Mouse (Mus musculus): ENCODE measurements around the gene Dedd2. TPM values are rescaled to one million over a fixed set of nuclear protein-coding genes. Genes with fewer than 3 reads are reported as not detected.
A peak's percentile ranks its signal among the peaks of the same experiment; 100 is the strongest.

Gene Dedd2
- polyA plus RNA-seq, 1 experiment from 2014 or later: 11.2 TPM

DNA sequence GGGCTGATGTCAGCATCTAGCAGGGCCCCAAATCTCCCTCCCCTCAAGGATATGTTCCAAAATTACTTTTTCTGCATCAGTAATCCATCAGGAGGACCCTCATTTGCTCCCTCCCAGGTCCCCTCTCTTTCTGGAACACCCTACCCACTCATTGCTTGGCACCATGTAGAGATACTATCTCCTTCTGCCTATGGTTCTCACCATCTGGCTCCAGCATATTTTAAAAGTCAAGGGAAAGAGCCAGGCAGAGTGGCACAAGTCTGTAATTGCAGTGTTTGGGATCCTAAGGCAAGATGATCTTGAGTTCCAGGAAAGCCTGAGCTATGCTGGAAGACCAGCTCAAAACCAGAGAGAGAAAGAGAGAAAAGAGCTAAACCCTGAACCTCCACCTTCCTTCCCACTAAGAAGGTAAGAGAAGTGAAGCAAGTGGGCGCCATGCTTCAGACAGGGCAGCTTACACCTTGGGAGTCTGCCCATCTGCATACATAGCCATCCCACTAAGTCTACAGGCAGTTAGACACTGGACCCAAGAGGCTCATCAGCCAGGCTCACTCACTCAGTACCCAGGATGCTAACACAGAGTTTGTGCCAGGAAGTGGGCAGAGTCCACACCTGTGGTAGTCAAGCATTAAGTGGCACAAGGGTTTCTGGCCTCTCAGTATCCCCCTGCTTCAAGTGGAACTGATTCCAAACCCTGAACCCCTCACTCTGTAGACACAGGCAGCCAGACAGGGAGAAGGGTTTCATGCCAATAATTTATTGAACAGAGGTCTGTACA, 7.3 kb upstream of the Dedd2 start:
- H3K36me3 ChIP-seq: peaks cover 85% of the 10 kb centered on the region
- H3K4me3 ChIP-seq: no peak overlapping the region
- H3K4me2 ChIP-seq: no peak overlapping the region
- H3K9me3 ChIP-seq: no peaks in the 10 kb centered on the region
- no peaks in the 10 kb centered on the region for H3K27me3 ChIP-seq
- ATAC-seq (ENCODE audit: borderline replicate concordance, extremely low read depth, low FRiP score, low TSS enrichment): no peak
- 78% methylated on average over 1 of the region's 1 CpGs for WGBS
- peaks cover 3% of the 10 kb centered on the region for H3K4me1 ChIP-seq
- no peak overlapping the region for H3K27ac ChIP-seq
- H3K9ac ChIP-seq: no peak overlapping the region

DNA sequence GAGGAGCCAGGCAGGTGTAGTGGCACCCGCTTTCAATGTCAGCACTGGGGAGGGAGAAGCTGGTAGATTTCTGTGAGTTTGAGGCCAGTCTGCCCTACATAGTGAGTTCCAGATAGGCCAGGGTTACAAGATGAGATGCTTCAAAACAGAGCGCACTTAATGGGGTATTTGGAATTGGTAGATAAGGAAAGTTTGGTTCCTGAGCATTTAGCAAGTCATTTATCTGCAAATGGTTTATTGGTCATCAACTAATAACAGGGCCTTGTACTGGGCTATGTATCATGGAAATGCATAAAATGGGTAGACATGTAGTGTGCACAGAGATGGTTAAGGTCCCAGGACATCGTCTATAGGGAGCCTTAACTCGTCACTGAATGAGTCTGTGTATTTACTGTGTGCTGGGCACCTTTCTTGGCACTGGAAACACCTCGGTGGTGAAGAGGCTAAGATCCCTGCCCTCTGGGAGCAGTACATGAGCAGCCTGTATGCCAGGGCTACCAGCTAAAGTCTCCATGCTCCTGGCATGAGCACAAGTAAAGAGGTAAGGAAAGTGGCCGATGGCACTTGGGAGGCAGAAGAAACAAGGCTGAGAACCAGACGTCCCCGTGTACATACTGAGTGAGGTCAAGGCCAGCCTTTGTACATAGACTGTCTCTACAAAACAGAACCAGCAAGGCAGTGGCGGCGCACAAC, 2.0 kb upstream of the Dedd2 start:
- Histone ChIP-seq H3K36me3 (peaks cover 32% of the 10 kb centered on the region), H3K9me3 (no peaks in the 10 kb centered on the region), H3K9ac (peak overlapping the region; percentile 86), H3K4me2 (peak overlapping the region; percentile 86), H3K27me3 (0 out of 2 replicates have a peak, but pooled peaks cover 3% of the 10 kb centered on the region), H3K4me1 (peaks cover 39% of the 10 kb centered on the region), H3K27ac (peak overlapping the region; percentile 95; the same call in 1 of the 2 replicates), H3K4me3 (peak overlapping the region; percentile 85)
- ATAC-seq (ENCODE audit: borderline replicate concordance, extremely low read depth, low FRiP score, low TSS enrichment): no peak
- WGBS: 67% methylated on average over 10 of the region's 10 CpGs

DNA sequence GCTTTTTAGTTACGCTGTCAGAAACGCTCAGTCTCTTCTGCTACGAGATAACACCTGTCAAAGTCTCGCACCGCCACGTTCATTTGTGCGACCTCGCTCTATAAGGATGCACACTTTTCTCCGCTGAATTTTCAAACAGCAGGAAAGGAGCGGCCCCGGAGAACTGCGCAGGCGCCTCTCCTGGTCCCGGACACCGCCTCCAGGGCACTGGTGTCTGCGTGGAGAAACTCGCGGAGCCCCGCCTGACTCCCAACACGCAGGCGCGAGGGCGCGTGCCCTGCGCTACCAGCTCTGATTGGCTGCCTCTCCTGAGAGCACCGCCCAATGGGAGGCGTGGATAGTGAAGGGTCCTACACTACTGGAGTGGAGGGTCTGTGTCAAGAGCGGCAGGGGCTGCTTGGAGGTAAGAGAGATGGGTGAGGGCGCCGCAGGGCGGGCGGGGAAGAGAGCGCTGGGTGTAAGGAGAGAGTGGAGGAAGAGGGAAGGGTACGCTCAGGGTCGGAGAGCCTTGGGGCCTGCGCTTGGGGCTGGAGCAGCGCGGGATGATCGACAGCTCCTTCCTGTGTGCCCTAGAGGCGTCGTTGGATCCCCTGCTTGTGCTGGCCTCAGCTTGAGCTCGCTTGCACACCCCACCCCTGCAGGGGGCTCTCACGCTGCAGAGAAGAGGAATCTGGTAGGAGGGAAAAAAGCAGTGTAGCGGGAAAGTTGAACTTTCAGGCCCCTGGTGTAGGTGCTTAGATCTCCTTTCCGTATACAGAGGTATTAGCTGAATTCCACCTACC, 878 bp upstream of the Dedd2 start, which contains the start of gene Zfp526:
Gene Zfp526 (plus strand): TSS at position 324 of the 782 bp plus-strand sequence.
- Histone ChIP-seq H3K27me3 (0 out of 2 replicates have a peak, but pooled peaks cover 3% of the 10 kb centered on the region), H3K4me1 (peaks cover 39% of the 10 kb centered on the region), H3K36me3 (peaks cover 21% of the 10 kb centered on the region), H3K4me2 (peak within 1 kb of the TSS; percentile 86), H3K4me3 (peak within 1 kb of the TSS; percentile 85), H3K27ac (peak within 1 kb of the TSS; percentile 95), H3K9ac (peak within 1 kb of the TSS; percentile 86), H3K9me3 (no peaks in the 10 kb centered on the region)
- under 1% methylated on average over 45 of the region's 45 CpGs for WGBS
- ATAC-seq (ENCODE audit: borderline replicate concordance, extremely low read depth, low FRiP score, low TSS enrichment): peak; percentile 94

DNA sequence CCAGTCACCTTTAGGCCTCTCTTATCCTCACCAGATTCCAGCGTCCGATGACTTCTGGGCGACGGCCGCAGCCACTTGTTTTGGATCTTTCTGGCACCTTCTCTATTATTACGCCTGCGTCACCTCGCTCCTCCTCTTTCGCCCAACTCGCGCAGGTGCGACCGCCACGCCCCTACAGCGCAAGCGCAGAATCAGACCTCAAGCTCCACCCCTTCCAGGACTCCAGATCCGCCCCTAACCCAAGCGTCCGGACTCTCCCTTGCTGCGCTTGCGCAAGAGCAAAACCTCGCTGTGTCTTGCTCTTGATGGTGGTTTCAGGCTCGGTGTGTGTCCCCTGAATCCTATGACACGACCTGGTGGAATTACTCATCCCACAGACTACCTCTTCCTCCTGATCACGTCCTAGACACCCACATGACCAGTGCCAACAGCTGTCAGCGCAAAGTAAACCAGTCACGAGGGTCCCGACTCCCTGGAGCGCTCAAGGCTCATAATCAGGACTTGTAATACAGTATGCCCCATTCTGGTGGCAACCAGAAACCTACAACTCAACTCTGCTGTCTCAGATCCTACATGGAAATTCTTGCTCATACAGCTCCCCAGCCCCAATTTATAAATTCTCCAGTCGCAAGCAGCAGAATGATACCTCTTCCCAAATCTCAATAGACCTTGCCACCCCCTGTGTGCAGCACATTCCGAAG, 509 bp downstream of the Dedd2 start:
- H3K36me3 ChIP-seq: peaks cover 7% of the 10 kb centered on the region; the same call in 1 of the 2 replicates
- ATAC-seq (ENCODE audit: borderline replicate concordance, extremely low read depth, low FRiP score, low TSS enrichment): peak; percentile 75
- H3K27ac ChIP-seq: peak overlapping the region; percentile 95
- H3K4me1 ChIP-seq: peaks cover 39% of the 10 kb centered on the region
- H3K9ac ChIP-seq: peak overlapping the region; percentile 86
- peak overlapping the region; percentile 85 for H3K4me3 ChIP-seq
- 3% methylated on average over 31 of the region's 31 CpGs for WGBS
- no peaks in the 10 kb centered on the region for H3K9me3 ChIP-seq
- 0 out of 2 replicates have a peak, but pooled peaks cover 3% of the 10 kb centered on the region for H3K27me3 ChIP-seq
- H3K4me2 ChIP-seq: peak overlapping the region; percentile 86

DNA sequence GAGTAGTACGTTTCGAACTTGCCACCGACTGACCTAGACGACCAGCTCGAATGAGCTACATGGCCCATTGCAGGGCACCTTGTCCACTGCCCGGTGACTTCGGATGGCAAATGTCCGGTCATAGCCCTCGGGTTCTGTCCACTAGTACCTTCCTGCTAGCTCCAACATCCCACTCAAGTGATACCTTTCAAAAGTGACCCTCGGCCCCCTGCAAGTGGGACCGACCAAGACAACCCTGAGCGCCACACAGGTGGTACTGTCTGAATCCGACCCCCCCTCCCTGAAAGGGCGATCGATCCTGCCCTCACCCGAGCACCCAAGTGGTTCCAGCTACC, 1.0 kb downstream of the Dedd2 start:
- WGBS: under 1% methylated on average over 16 of the region's 16 CpGs
- H3K9ac ChIP-seq: peak overlapping the region; percentile 69
- 0 out of 2 replicates have a peak, but pooled peaks cover 3% of the 10 kb centered on the region for H3K27me3 ChIP-seq
- peaks cover 39% of the 10 kb centered on the region for H3K4me1 ChIP-seq
- H3K4me2 ChIP-seq: peak overlapping the region; percentile 86
- H3K27ac ChIP-seq: peak overlapping the region; percentile 77
- H3K9me3 ChIP-seq: no peaks in the 10 kb centered on the region
- ATAC-seq (ENCODE audit: borderline replicate concordance, extremely low read depth, low FRiP score, low TSS enrichment): no peak; the same call in 1 of the 2 replicates
- peak overlapping the region; percentile 85 for H3K4me3 ChIP-seq
- H3K36me3 ChIP-seq: 0 out of 2 replicates have a peak, but pooled peaks cover 5% of the 10 kb centered on the region

DNA sequence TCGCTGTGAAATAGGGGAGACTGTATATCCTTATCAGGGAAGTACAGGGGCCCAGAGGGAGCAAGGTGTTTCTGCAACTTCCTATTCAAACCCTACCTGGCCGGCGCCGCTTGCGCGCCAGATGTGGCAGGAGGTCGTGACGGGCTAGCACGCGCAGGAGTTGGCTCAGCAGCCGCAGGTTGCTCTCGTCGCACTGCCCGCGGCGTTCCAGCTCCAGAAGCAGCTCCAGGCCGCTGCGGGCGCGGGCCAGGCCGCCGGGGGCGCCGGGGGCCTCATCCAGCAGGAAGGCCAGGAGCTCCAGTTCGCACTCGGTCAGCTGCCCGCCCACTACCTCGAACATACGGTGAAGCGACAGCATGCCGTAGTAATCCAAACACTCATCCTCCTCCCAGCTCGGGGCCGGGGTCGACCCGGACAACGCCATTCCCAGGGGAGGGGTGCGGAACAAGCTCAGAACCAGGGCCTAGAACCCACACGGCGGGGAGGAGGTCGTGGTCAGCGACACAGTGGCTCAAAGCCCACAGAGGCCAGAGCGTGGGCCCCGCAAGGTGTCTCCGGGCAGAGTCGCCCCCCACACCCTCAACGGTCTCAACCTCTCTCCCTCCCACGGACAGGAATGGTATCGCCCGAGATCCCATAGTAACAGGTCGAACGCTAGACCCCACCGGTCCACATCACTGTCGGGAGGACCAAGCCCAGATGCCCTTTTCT, 1.6 kb downstream of the Dedd2 start:
- H3K4me1 ChIP-seq: peaks cover 39% of the 10 kb centered on the region
- peak overlapping the region; percentile 85 for H3K4me3 ChIP-seq
- H3K27me3 ChIP-seq: 0 out of 2 replicates have a peak, but pooled peaks cover 3% of the 10 kb centered on the region
- H3K9me3 ChIP-seq: no peaks in the 10 kb centered on the region
- 0 out of 2 replicates have a peak, but pooled peaks have one; percentile 6 for ATAC-seq (ENCODE audit: borderline replicate concordance, extremely low read depth, low FRiP score, low TSS enrichment)
- H3K27ac ChIP-seq: peak overlapping the region; percentile 77
- WGBS: 1% methylated on average over 53 of the region's 53 CpGs
- H3K36me3 ChIP-seq: no peaks in the 10 kb centered on the region
- peak overlapping the region; percentile 86 for H3K4me2 ChIP-seq
- H3K9ac ChIP-seq: peak overlapping the region; percentile 69

DNA sequence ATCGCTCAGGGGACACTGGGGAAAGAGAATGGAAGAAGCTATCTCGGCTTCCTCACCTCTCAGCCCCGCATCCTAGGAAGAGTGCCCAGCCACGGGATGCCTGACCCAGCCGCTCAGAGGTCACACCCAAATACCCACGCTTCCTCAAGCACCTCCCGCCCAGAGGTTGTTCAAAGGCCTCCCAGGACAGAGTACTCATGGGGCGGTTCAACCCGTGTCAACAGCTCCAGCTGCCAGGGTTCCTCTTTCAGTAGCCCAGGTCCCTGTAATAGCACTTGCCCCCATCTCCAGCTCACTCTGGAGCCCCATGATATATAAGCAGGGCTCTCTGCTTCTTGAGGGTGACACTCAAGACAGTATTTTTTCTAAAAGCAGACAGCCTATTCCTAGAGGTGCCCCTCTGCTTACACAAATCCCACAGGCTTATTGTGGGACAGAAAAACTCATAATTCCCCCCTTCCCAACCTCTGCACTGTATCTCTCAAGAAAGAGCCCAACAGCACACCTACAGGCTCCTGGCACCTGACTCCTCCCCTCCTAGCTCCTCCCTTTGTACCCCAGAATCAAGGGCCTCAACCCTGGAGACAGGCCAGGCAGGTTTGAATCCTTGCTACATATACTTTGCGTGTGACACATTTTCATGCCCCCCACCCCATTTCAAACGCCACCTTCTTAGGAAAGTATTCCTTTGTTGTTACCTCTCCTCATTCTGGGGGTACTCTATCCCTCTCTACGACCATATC, 2.6 kb downstream of the Dedd2 start:
- Histone ChIP-seq H3K27ac (no peak overlapping the region), H3K9ac (no peak overlapping the region), H3K9me3 (no peaks in the 10 kb centered on the region), H3K27me3 (0 out of 2 replicates have a peak, but pooled peaks cover 3% of the 10 kb centered on the region), H3K4me1 (peaks cover 37% of the 10 kb centered on the region), H3K4me2 (peak overlapping the region; percentile 86), H3K4me3 (0 out of 2 replicates have a peak overlapping the region, but pooled peaks have one; percentile 85), H3K36me3 (no peaks in the 10 kb centered on the region)
- ATAC-seq (ENCODE audit: borderline replicate concordance, extremely low read depth, low FRiP score, low TSS enrichment): no peak
- WGBS: 56% methylated on average over 12 of the region's 12 CpGs

DNA sequence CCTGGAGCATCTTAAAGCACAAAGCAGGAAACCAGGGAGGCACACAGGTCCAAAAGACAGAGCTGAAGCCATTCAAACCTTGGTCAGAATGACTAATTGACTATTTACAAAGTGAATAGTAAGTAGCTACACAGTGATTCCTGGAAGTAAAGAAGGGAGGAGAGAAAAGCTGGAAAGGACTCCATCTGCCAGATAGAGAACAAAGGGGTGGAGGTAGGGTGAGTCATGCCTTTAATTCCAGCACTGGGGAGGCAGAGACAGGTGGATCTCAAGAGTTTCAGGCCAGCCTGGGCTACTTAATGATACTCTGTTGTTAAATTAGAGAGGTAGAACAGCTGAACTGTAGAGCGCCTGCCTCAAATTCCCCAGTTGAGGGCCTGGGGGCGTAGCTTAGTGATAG, 6.2 kb downstream of the Dedd2 start:
- Histone ChIP-seq H3K27me3 (0 out of 2 replicates have a peak, but pooled peaks cover 3% of the 10 kb centered on the region), H3K27ac (no peak overlapping the region), H3K4me3 (no peak overlapping the region), H3K36me3 (0 out of 2 replicates have a peak, but pooled peaks cover 3% of the 10 kb centered on the region), H3K4me2 (no peak overlapping the region), H3K4me1 (peaks cover 13% of the 10 kb centered on the region), H3K9ac (no peak overlapping the region), H3K9me3 (no peaks in the 10 kb centered on the region)
- WGBS: 85% methylated on average over 2 of the region's 2 CpGs
- ATAC-seq (ENCODE audit: borderline replicate concordance, extremely low read depth, low FRiP score, low TSS enrichment): no peak

DNA sequence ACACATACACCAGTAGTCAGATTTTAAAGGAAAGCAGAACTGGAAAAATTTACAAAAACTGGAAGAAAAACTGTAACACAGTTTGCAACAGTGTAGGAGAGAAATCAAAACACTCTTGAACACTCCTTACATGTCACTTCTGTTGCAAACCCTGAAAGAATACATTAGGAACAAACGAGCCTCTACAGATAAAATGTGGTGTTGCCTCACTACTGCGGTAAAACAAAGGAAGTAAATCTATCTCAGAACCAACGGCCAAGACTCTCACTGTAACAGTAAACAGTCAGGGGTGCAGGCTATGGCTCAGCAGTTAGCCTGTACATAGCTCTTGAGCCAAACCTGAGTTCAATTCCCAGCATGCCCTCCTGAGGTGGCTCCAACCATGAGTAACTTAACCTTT, 7.3 kb downstream of the Dedd2 start:
- H3K27ac ChIP-seq: no peak overlapping the region
- ATAC-seq (ENCODE audit: borderline replicate concordance, extremely low read depth, low FRiP score, low TSS enrichment): no peak
- H3K4me1 ChIP-seq: peaks cover 3% of the 10 kb centered on the region
- H3K4me3 ChIP-seq: no peak overlapping the region
- H3K9me3 ChIP-seq: no peaks in the 10 kb centered on the region
- H3K27me3 ChIP-seq: no peaks in the 10 kb centered on the region
- no peak overlapping the region for H3K9ac ChIP-seq
- 0 out of 2 replicates have a peak, but pooled peaks cover 3% of the 10 kb centered on the region for H3K36me3 ChIP-seq
- 61% methylated on average over 3 of the region's 3 CpGs for WGBS
- H3K4me2 ChIP-seq: no peak overlapping the region

DNA sequence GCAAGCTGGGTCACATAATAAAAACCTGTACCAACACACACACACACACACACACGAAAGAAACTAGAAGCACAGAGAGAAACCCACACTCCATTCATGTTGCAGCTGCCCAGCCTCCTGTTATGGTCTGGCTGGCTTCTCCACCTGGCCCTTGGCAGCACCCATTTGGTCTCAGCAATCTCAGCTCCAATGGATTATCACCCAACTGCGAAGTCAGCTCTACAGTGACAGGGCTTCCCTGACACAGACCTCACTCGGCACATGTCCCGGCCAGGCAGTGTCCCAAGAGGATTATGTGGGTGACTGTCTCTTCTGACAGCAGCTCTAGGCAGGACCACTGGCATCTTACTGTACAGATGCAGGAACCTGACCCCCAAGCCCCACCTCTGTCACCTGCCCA, 9.9 kb downstream of the Dedd2 start:
- no peak for ATAC-seq (ENCODE audit: borderline replicate concordance, extremely low read depth, low FRiP score, low TSS enrichment)
- H3K9me3 ChIP-seq: no peaks in the 10 kb centered on the region
- no peaks in the 10 kb centered on the region for H3K4me1 ChIP-seq
- WGBS: 75% methylated on average over 4 of the region's 4 CpGs
- H3K9ac ChIP-seq: no peak overlapping the region
- no peak overlapping the region for H3K4me2 ChIP-seq
- H3K27me3 ChIP-seq: no peaks in the 10 kb centered on the region
- 0 out of 2 replicates have a peak, but pooled peaks cover 3% of the 10 kb centered on the region for H3K36me3 ChIP-seq
- no peak overlapping the region for H3K4me3 ChIP-seq
- H3K27ac ChIP-seq: no peak overlapping the region
